Mouse (Mus musculus): ENCODE measurements around the gene Kcnn3. TPM values are rescaled to one million over a fixed set of nuclear protein-coding genes. Genes with fewer than 3 reads are reported as not detected.

Gene Kcnn3
- polyA plus RNA-seq, 2 experiments: 0.03 TPM; not detected in 1

DNA sequence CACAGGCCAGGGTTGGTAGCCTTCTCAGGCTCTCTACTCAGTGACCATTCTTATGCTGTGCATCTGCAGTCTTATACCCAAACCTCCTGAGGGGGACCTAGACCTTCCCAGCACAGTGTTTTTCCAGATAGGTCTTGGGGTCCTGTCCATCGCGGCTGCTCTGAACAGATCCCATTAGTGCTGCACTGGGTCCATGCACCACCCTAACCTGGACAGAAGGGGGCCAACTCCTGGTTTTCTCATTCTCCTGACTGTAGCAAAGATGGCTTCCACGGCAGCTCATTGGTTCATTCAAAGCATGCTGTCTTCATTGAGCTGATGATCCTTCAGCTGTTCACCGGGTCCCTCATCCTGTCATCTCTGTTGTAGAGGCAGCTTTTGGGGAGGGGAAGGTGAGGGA is 58.1 kb downstream of the Kcnn3 start:
- peaks cover 9 to 22% of the 10 kb centered on the region in 2 experiments for H3K4me1 ChIP-seq (replicated peaks; ENCODE audit: control insufficient read depth in 2 of 2, insufficient read depth in 2 of 2, low read length in 1 of 2)
- no peak overlapping the region for H3K9ac ChIP-seq (replicated peaks)
- no peaks in the 10 kb centered on the region for H3K36me3 ChIP-seq (replicated peaks; ENCODE audit: control insufficient read depth, insufficient read depth, low read depth)
- no peak overlapping the region for H3K4me3 ChIP-seq (ENCODE audit: insufficient read depth in 1 of 2, low read depth in 2 of 2, low read length in 2 of 2)
- no peaks in the 10 kb centered on the region for H3K27me3 ChIP-seq (ENCODE audit: control insufficient read depth, insufficient read depth, low read length)
- DNase-seq (ENCODE audit: low read depth in 3 of 3, low spot score in 3 of 3) (no peak), ATAC-seq (ENCODE audit: insufficient read depth) (no peak)
- 54% methylated on average over 4 of the region's 4 CpGs for WGBS (ENCODE audit: insufficient replicate concordance)
- H3K27ac ChIP-seq: no peak overlapping the region
- H3K4me2 ChIP-seq (ENCODE audit: low read depth): no peak overlapping the region
- no peaks in the 10 kb centered on the region for H3K9me3 ChIP-seq (ENCODE audit: control insufficient read depth, low read length)
- TF ChIP-seq EP300 (IDR thresholded peaks at IDR 0.05; ENCODE audit: low read depth): no peak
- peak; percentile 37; the same call in 1 of the 2 replicates for TF ChIP-seq CTCF (IDR thresholded peaks at IDR 0.05; ENCODE audit: low read depth)

- no peak overlapping the region for H3K4me3 ChIP-seq (ENCODE audit: insufficient read depth in 1 of 2, low read depth in 2 of 2, low read length in 2 of 2)
- H3K9ac ChIP-seq (replicated peaks): no peak overlapping the region
- H3K27ac ChIP-seq: no peak overlapping the region
- no peak for DNase-seq (ENCODE audit: low read depth in 3 of 3, low spot score in 3 of 3)
- H3K9me3 ChIP-seq (ENCODE audit: control insufficient read depth, low read length): no peaks in the 10 kb centered on the region
- 58% methylated on average over 10 of the region's 10 CpGs for WGBS (ENCODE audit: insufficient replicate concordance)
- peak; percentile 54; the same call in 1 of the 2 replicates for ATAC-seq (ENCODE audit: insufficient read depth)
- H3K36me3 ChIP-seq (replicated peaks; ENCODE audit: control insufficient read depth, insufficient read depth, low read depth): no peaks in the 10 kb centered on the region
- no peaks in the 10 kb centered on the region for H3K27me3 ChIP-seq (ENCODE audit: control insufficient read depth, insufficient read depth, low read length)
- no peak overlapping the region for H3K4me2 ChIP-seq (ENCODE audit: low read depth)
- TF ChIP-seq EP300 (IDR thresholded peaks at IDR 0.05; ENCODE audit: low read depth) (no peak), CTCF (IDR thresholded peaks at IDR 0.05; ENCODE audit: low read depth) (no peak)
- peaks cover 4 to 14% of the 10 kb centered on the region in 2 experiments for H3K4me1 ChIP-seq (replicated peaks; ENCODE audit: control insufficient read depth in 2 of 2, insufficient read depth in 2 of 2, low read length in 1 of 2)
Observed at GRCm38 (mm10) chr3:89578803-89579202, 58.8 kb downstream of the Kcnn3 start.

GRCm38 (mm10) chr3:89584254-89584653 is 64.3 kb downstream of the Kcnn3 start:
- no peak overlapping the region for H3K9ac ChIP-seq (replicated peaks)
- H3K4me3 ChIP-seq (ENCODE audit: insufficient read depth in 1 of 2, low read depth in 2 of 2, low read length in 2 of 2): no peak overlapping the region
- H3K27me3 ChIP-seq (ENCODE audit: control insufficient read depth, insufficient read depth, low read length): no peaks in the 10 kb centered on the region
- no peaks in the 10 kb centered on the region for H3K36me3 ChIP-seq (replicated peaks; ENCODE audit: control insufficient read depth, insufficient read depth, low read depth)
- H3K9me3 ChIP-seq (ENCODE audit: control insufficient read depth, low read length): no peaks in the 10 kb centered on the region
- TF ChIP-seq EP300 (IDR thresholded peaks at IDR 0.05; ENCODE audit: low read depth): no peak
- TF ChIP-seq CTCF (IDR thresholded peaks at IDR 0.05; ENCODE audit: low read depth): no peak
- H3K27ac ChIP-seq: no peak overlapping the region
- H3K4me1 ChIP-seq (replicated peaks; ENCODE audit: control insufficient read depth in 2 of 2, insufficient read depth in 2 of 2, low read length in 1 of 2): peaks cover 0 to 3% of the 10 kb centered on the region in 2 experiments; a peak in 1 of 4 replicates
- H3K4me2 ChIP-seq (ENCODE audit: low read depth): no peak overlapping the region
- WGBS (ENCODE audit: insufficient replicate concordance): 52% methylated on average over 4 of the region's 4 CpGs
- DNase-seq (ENCODE audit: low read depth in 3 of 3, low spot score in 3 of 3): no peak
- no peak for ATAC-seq (ENCODE audit: insufficient read depth)

DNA sequence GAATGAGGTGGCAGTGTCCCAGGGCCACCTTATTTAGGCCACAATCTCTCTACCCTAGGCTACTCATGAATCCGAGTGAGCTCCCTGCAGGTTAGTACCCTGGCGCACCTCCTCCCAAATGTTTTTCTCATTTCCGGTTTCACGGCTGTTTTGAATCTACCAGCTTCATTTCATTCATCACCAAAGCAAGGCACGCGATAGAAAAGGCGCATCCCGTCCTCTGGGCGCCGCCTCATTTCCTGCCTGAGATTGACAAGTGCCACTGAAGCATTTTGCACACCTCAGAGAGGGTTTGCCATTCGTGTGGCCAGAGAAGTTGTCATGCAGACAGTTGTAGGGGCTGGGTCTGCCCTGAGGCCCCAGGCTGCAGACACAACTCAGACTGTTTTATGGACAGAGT is 68.5 kb downstream of the Kcnn3 start:
- Histone ChIP-seq H3K27me3 (ENCODE audit: control insufficient read depth, insufficient read depth, low read length) (no peaks in the 10 kb centered on the region), H3K4me3 (ENCODE audit: insufficient read depth in 1 of 2, low read depth in 2 of 2, low read length in 2 of 2) (no peak overlapping the region), H3K36me3 (replicated peaks; ENCODE audit: control insufficient read depth, insufficient read depth, low read depth) (no peaks in the 10 kb centered on the region), H3K27ac (no peak overlapping the region), H3K9ac (replicated peaks) (no peak overlapping the region), H3K4me1 (replicated peaks; ENCODE audit: control insufficient read depth in 2 of 2, insufficient read depth in 2 of 2, low read length in 1 of 2) (peaks cover 0 to 3% of the 10 kb centered on the region in 2 experiments; a peak in 1 of 4 replicates), H3K9me3 (ENCODE audit: control insufficient read depth, low read length) (no peaks in the 10 kb centered on the region), H3K4me2 (ENCODE audit: low read depth) (no peak overlapping the region)
- no peak for ATAC-seq (ENCODE audit: insufficient read depth)
- no peak for TF ChIP-seq EP300 (IDR thresholded peaks at IDR 0.05; ENCODE audit: low read depth)
- TF ChIP-seq CTCF (IDR thresholded peaks at IDR 0.05; ENCODE audit: low read depth): no peak
- WGBS (ENCODE audit: insufficient replicate concordance): 62% methylated on average over 11 of the region's 11 CpGs
- no peak for DNase-seq (ENCODE audit: low read depth in 3 of 3, low spot score in 3 of 3)

DNA sequence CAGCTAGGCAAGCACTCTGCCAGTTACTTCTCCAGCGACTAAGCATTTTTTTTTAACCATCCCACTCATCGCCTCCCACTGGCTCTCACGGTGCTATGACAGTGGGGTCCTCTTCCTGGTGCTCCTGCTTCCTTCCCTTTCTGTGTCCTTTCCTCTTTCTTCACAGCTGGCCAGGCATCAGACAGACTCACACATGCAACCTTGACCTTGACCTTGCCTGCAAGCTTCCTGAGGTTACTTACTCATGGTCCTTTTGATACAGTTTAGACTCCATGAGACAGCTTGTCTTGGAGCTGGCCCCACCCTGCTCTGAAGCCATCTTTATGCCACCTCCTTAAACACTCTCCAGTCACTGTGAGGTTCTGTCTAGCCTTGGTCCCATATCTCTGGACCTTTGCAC is 69.4 kb downstream of the Kcnn3 start:
- DNase-seq (ENCODE audit: low read depth in 3 of 3, low spot score in 3 of 3) (no peak), ATAC-seq (ENCODE audit: insufficient read depth) (no peak)
- H3K36me3 ChIP-seq (replicated peaks; ENCODE audit: control insufficient read depth, insufficient read depth, low read depth): no peaks in the 10 kb centered on the region
- no peaks in the 10 kb centered on the region for H3K9me3 ChIP-seq (ENCODE audit: control insufficient read depth, low read length)
- H3K4me2 ChIP-seq (ENCODE audit: low read depth): no peak overlapping the region
- WGBS (ENCODE audit: insufficient replicate concordance): 26% methylated on average over 3 of the region's 3 CpGs
- H3K9ac ChIP-seq (replicated peaks): no peak overlapping the region
- TF ChIP-seq EP300 (IDR thresholded peaks at IDR 0.05; ENCODE audit: low read depth) (no peak), CTCF (IDR thresholded peaks at IDR 0.05; ENCODE audit: low read depth) (no peak)
- H3K27me3 ChIP-seq (ENCODE audit: control insufficient read depth, insufficient read depth, low read length): no peaks in the 10 kb centered on the region
- no peak overlapping the region for H3K4me3 ChIP-seq (ENCODE audit: insufficient read depth in 1 of 2, low read depth in 2 of 2, low read length in 2 of 2)
- peaks cover 0 to 3% of the 10 kb centered on the region in 2 experiments; a peak in 1 of 4 replicates for H3K4me1 ChIP-seq (replicated peaks; ENCODE audit: control insufficient read depth in 2 of 2, insufficient read depth in 2 of 2, low read length in 1 of 2)
- H3K27ac ChIP-seq: no peak overlapping the region
